Mouse (Mus musculus) spleen, adult 2 months (tissue): ENCODE data around the gene Gm7168.

Experiments used
- CTCF ChIP-seq: fragments of 200-500 bp; IDR thresholded peaks from 2 replicates; pipeline ENCODE4 v1.5.1; 2011; ENCODE audit warnings: mild to moderate bottlenecking, inconsistent platforms; ENCODE audit not compliant: insufficient read depth, insufficient read length, insufficient replicate concordance; ENCODE audit errors: extremely low read depth
- POLR2A ChIP-seq: fragments of 200-500 bp; IDR thresholded peaks from 2 replicates; pipeline ENCODE4 v1.6.1; 2011; ENCODE audit warnings: low read depth, low read length, inconsistent platforms

GRCm38 (mm10) chr17:13920771-13921170, 27.4 kb upstream of the Gm7168 start:
- TF ChIP-seq POLR2A (no peak), CTCF (no peak)
